Mouse (Mus musculus) midbrain, embryonic 12.5 days (tissue): ENCODE data around the gene Pck1. TPM values are rescaled to one million over a fixed set of nuclear protein-coding genes. Genes with fewer than 3 reads are reported as not detected.

Source experiments
- ATAC-seq: fragments of 200-750 bp; cut with Nextera tagmentation; 2 replicates; pipeline ENCODE4 v1.8.0; 2017; ENCODE audit warnings: low read depth, moderate TSS enrichment, moderate library complexity; ENCODE audit not compliant: low FRiP score
- H3K27ac ChIP-seq: fragments of 300-500 bp; sonication (generic); replicated peaks from 2 replicates; pipeline ENCODE4 v1.5.1; 2016; ENCODE audit warnings: mild to moderate bottlenecking
- H3K27me3 ChIP-seq: fragments of 300-500 bp; sonication (generic); 2 replicates; pipeline ENCODE4 v1.6.1; 2016; ENCODE audit warnings: mild to moderate bottlenecking
- H3K36me3 ChIP-seq: fragments of 300-500 bp; sonication (generic); 2 replicates; pipeline ENCODE4 v1.6.1; 2016
- H3K4me1 ChIP-seq: fragments of 300-500 bp; sonication (generic); 2 replicates; pipeline ENCODE4 v1.6.1; 2016
- H3K4me2 ChIP-seq: fragments of 300-500 bp; sonication (generic); replicated peaks from 2 replicates; pipeline ENCODE4 v1.6.1; 2016; ENCODE audit warnings: mild to moderate bottlenecking, moderate library complexity
- H3K4me3 ChIP-seq: fragments of 300-500 bp; sonication (generic); 2 replicates; pipeline ENCODE4 v1.5.1; 2016; ENCODE audit warnings: mild to moderate bottlenecking
- H3K9ac ChIP-seq: fragments of 300-500 bp; sonication (generic); replicated peaks from 2 replicates; pipeline ENCODE4 v1.6.1; 2016; ENCODE audit warnings: mild to moderate bottlenecking, moderate library complexity
- H3K9me3 ChIP-seq: fragments of 300-500 bp; sonication (generic); 2 replicates; pipeline ENCODE4 v1.6.1; 2016; ENCODE audit warnings: mild to moderate bottlenecking
- WGBS: fragments of 180-500 bp; shearing (Covaris S2); methylation state at CpG from one replicate; pipeline ENCODE4 v1.1.7; 2016; 5-methylcytosine and 5-hydroxymethylcytosine counted together
- polyA plus RNA-seq: library from polyadenylated mRNA; unstranded; fragments of >200 nt; fragmentation: Nextera tagmentation; extraction: Ambion mirVana; gene quantifications from 2 replicates; pipeline ENCODE4 v1.2.1, GENCODE M21; 2016

The Pck1 gene
- polyA plus RNA-seq, 1 experiment from 2014 or later = not detected

- Histone ChIP-seq H3K4me3 (no peak overlapping the region), H3K9ac (no peak overlapping the region), H3K9me3 (no peaks in the 10 kb centered on the region), H3K27ac (no peak overlapping the region), H3K4me2 (no peak overlapping the region), H3K27me3 (no peaks in the 10 kb centered on the region), H3K4me1 (no peaks in the 10 kb centered on the region), H3K36me3 (no peaks in the 10 kb centered on the region)
- WGBS = 89% methylated on average over 10 of the region's 10 CpGs
- ATAC-seq = no peak
Measured at GRCm38 (mm10) chr2:173153266-173153665, 418 bp downstream of the Pck1 start.

GRCm38 (mm10) chr2:173154513-173154912 lies 1.7 kb downstream of the Pck1 start:
- no peak for ATAC-seq
- Histone ChIP-seq H3K4me1 (no peaks in the 10 kb centered on the region), H3K4me2 (no peak overlapping the region), H3K27ac (no peak overlapping the region), H3K4me3 (no peak overlapping the region), H3K9ac (no peak overlapping the region), H3K27me3 (no peaks in the 10 kb centered on the region), H3K36me3 (no peaks in the 10 kb centered on the region), H3K9me3 (no peaks in the 10 kb centered on the region)
- 90% methylated on average over 13 of the region's 13 CpGs for WGBS

- no peak overlapping the region for H3K27ac ChIP-seq
- no peak for ATAC-seq
- H3K4me3 ChIP-seq = no peak overlapping the region
- H3K4me2 ChIP-seq = no peak overlapping the region
- H3K36me3 ChIP-seq = no peaks in the 10 kb centered on the region
- H3K4me1 ChIP-seq = no peaks in the 10 kb centered on the region
- H3K9ac ChIP-seq = no peak overlapping the region
- no peaks in the 10 kb centered on the region for H3K27me3 ChIP-seq
- WGBS = 91% methylated on average over 14 of the region's 14 CpGs
- no peaks in the 10 kb centered on the region for H3K9me3 ChIP-seq
Measured at GRCm38 (mm10) chr2:173154962-173155361, 2.1 kb downstream of the Pck1 start.

GRCm38 (mm10) chr2:173155907-173156306 lies 3.1 kb downstream of the Pck1 start:
- H3K27ac ChIP-seq = no peak overlapping the region
- no peaks in the 10 kb centered on the region for H3K4me1 ChIP-seq
- H3K4me3 ChIP-seq = no peak overlapping the region
- no peak overlapping the region for H3K9ac ChIP-seq
- H3K9me3 ChIP-seq = no peaks in the 10 kb centered on the region
- H3K27me3 ChIP-seq = no peaks in the 10 kb centered on the region
- 91% methylated on average over 10 of the region's 10 CpGs for WGBS
- H3K36me3 ChIP-seq = no peaks in the 10 kb centered on the region
- no peak overlapping the region for H3K4me2 ChIP-seq
- no peak for ATAC-seq

- 90% methylated on average over 13 of the region's 13 CpGs for WGBS
- ATAC-seq = no peak
- H3K9me3 ChIP-seq = no peaks in the 10 kb centered on the region
Measured at GRCm38 (mm10) chr2:173156923-173157322, 4.1 kb downstream of the Pck1 start.

GRCm38 (mm10) chr2:173157376-173157775 lies 4.5 kb downstream of the Pck1 start:
- 61% methylated on average over 4 of the region's 4 CpGs for WGBS
- ATAC-seq = no peak
- H3K9me3 ChIP-seq = no peaks in the 10 kb centered on the region

More at GRCm38 (mm10) chr2:173156923-173157322, 4.1 kb downstream of the Pck1 start:
- H3K27ac ChIP-seq = no peak overlapping the region
- no peak overlapping the region for H3K4me3 ChIP-seq
- no peaks in the 10 kb centered on the region for H3K36me3 ChIP-seq
- H3K4me2 ChIP-seq = no peak overlapping the region
- no peaks in the 10 kb centered on the region for H3K27me3 ChIP-seq
- no peak overlapping the region for H3K9ac ChIP-seq
- no peaks in the 10 kb centered on the region for H3K4me1 ChIP-seq

GRCm38 (mm10) chr2:173157871-173158270 lies 5.0 kb downstream of the Pck1 start:
- no peak for ATAC-seq
- Histone ChIP-seq H3K4me1 (no peaks in the 10 kb centered on the region), H3K36me3 (no peaks in the 10 kb centered on the region), H3K27ac (no peak overlapping the region), H3K4me2 (no peak overlapping the region), H3K4me3 (no peak overlapping the region), H3K9me3 (no peaks in the 10 kb centered on the region), H3K27me3 (no peaks in the 10 kb centered on the region), H3K9ac (no peak overlapping the region)
- WGBS = 94% methylated on average over 4 of the region's 4 CpGs

More at GRCm38 (mm10) chr2:173157376-173157775, 4.5 kb downstream of the Pck1 start:
- H3K36me3 ChIP-seq = no peaks in the 10 kb centered on the region
- no peak overlapping the region for H3K4me3 ChIP-seq
- H3K4me1 ChIP-seq = no peaks in the 10 kb centered on the region
- no peak overlapping the region for H3K9ac ChIP-seq
- no peak overlapping the region for H3K4me2 ChIP-seq
- no peaks in the 10 kb centered on the region for H3K27me3 ChIP-seq
- no peak overlapping the region for H3K27ac ChIP-seq

GRCm38 (mm10) chr2:173158390-173159055 lies 5.7 kb downstream of the Pck1 start:
- Histone ChIP-seq H3K4me2 (no peak overlapping the region), H3K27me3 (no peaks in the 10 kb centered on the region), H3K27ac (no peak overlapping the region), H3K4me1 (no peaks in the 10 kb centered on the region), H3K36me3 (no peaks in the 10 kb centered on the region), H3K4me3 (no peak overlapping the region), H3K9ac (no peak overlapping the region), H3K9me3 (no peaks in the 10 kb centered on the region)
- 92% methylated on average over 19 of the region's 19 CpGs for WGBS
- ATAC-seq = no peak

- peak overlapping the region; percentile 21; the same call in 1 of the 2 replicates for H3K4me2 ChIP-seq
Measured at GRCm38 (mm10) chr2:173159354-173160311, 6.8 kb downstream of the Pck1 start.

GRCm38 (mm10) chr2:173163380-173163779 lies 10.5 kb downstream of the Pck1 start:
- Histone ChIP-seq H3K9ac (no peak overlapping the region), H3K9me3 (no peaks in the 10 kb centered on the region), H3K4me2 (no peak overlapping the region), H3K4me3 (no peak overlapping the region), H3K36me3 (no peaks in the 10 kb centered on the region), H3K27me3 (peaks cover 4% of the 10 kb centered on the region; the same call in 1 of the 2 replicates), H3K27ac (no peak overlapping the region), H3K4me1 (no peaks in the 10 kb centered on the region)
- 85% methylated on average over 8 of the region's 8 CpGs for WGBS
- no peak for ATAC-seq

More at GRCm38 (mm10) chr2:173159354-173160311, 6.8 kb downstream of the Pck1 start:
- 0 out of 2 replicates have a peak, but pooled peaks cover 1% of the 10 kb centered on the region for H3K27me3 ChIP-seq
- H3K9ac ChIP-seq = no peak overlapping the region
- no peaks in the 10 kb centered on the region for H3K9me3 ChIP-seq
- 57% methylated on average over 24 of the region's 24 CpGs for WGBS
- no peak overlapping the region for H3K4me3 ChIP-seq
- peak; percentile 42; the same call in 1 of the 2 replicates for ATAC-seq
- no peak overlapping the region for H3K27ac ChIP-seq
- no peaks in the 10 kb centered on the region for H3K4me1 ChIP-seq
- H3K36me3 ChIP-seq = no peaks in the 10 kb centered on the region

- Histone ChIP-seq H3K4me2 (no peak overlapping the region), H3K27me3 (peaks cover 4% of the 10 kb centered on the region; the same call in 1 of the 2 replicates), H3K9me3 (no peaks in the 10 kb centered on the region), H3K9ac (no peak overlapping the region), H3K4me3 (no peak overlapping the region), H3K27ac (no peak overlapping the region), H3K36me3 (no peaks in the 10 kb centered on the region), H3K4me1 (no peaks in the 10 kb centered on the region)
- no peak for ATAC-seq
- WGBS = 53% methylated on average over 2 of the region's 2 CpGs
Measured at GRCm38 (mm10) chr2:173164358-173164757, 11.5 kb downstream of the Pck1 start.

- Histone ChIP-seq H3K27ac (no peak overlapping the region), H3K9me3 (no peaks in the 10 kb centered on the region), H3K36me3 (no peaks in the 10 kb centered on the region), H3K4me3 (no peak overlapping the region), H3K4me2 (no peak overlapping the region), H3K27me3 (peaks cover 4% of the 10 kb centered on the region; the same call in 1 of the 2 replicates), H3K9ac (no peak overlapping the region), H3K4me1 (no peaks in the 10 kb centered on the region)
- no peak for ATAC-seq
- WGBS = 86% methylated on average over 10 of the region's 10 CpGs
Measured at GRCm38 (mm10) chr2:173164946-173165345, 12.1 kb downstream of the Pck1 start.
